In the genomic region with DNA sequence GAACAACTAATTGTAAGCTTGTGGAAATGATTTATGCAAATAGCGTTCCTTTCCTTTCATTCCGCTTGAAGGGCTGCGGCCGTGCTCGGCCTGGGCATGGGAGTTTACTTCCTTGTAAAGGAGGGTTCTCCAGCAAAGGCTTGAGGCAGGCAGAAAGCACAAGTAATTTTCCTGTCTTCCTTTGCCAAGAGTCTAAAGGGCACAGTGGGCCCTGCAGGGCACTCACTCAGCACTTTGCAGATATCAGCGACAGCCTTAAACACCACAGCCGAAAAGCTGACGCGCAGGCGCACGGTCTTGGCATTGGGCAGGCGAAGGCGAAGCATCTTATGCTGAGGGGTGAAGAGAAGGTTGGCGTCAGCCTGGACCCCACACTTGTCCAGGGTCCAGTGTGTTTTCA, we compare ENCODE assay signal across 21 mouse cellular contexts. TPM values are rescaled to one million over a fixed set of nuclear protein-coding genes. Genes with fewer than 3 reads are reported as not detected.
A peak's percentile ranks its signal among the peaks of the same experiment; 100 is the strongest.
DNase-seq lines count a peak whose midpoint lies in the region; ATAC-seq and TF ChIP-seq lines count a peak whose summit lies in the region.
"Had no signal": no experiment of that assay in that cellular context is flagged by ENCODE, and none has a peak within 500 bp of the region (broad histone marks: within the 10 kb centered on the region; RNA-seq: fewer than 3 reads in every experiment).

No protein-coding gene starts in this region.

- DNase-seq in lung, postnatal 36 days, result peak; percentile 3
- no peak for DNase-seq in lung, adult 2 months
- DNase-seq in kidney, adult 18-20 months, result peak; percentile 72
- peak; percentile 83 for DNase-seq in kidney, postnatal 14 days
- DNase-seq in stomach, postnatal 0 days (ENCODE audit: low spot score), result peak; percentile 83
- no peak for DNase-seq in c-Kit-positive CD71-positive TER-119-positive erythroid progenitor cells, embryonic 14.5 days (ENCODE audit: low spot score)
- DNase-seq: adrenal gland, postnatal 14 days; cerebellum, adult 2 months; forebrain, postnatal 0 days; heart, adult 18-20 months; left cerebral cortex, postnatal 4 days; lung, adult 18-20 months; thymus, postnatal 14 days had no signal

- peak overlapping the region; percentile 58; the same call in 1 of the 2 replicates for H3K27ac ChIP-seq in stomach, postnatal 0 days (replicated peaks)
- H3K27ac ChIP-seq: embryonic facial prominence, embryonic 12.5 days; heart, embryonic 15.5 days; midbrain, embryonic 12.5 days had no signal

- no peaks in the 10 kb centered on the region for H3K36me3 ChIP-seq in stomach, postnatal 0 days (ENCODE audit: control insufficient read depth, insufficient read depth, low read length)
- H3K36me3 ChIP-seq: embryonic facial prominence, embryonic 12.5 days; heart, embryonic 15.5 days; midbrain, embryonic 12.5 days had no signal

- H3K9me3 ChIP-seq in stomach, postnatal 0 days (ENCODE audit: control insufficient read depth, low read length), result no peaks in the 10 kb centered on the region
- H3K9me3 ChIP-seq: embryonic facial prominence, embryonic 12.5 days; heart, embryonic 15.5 days; midbrain, embryonic 12.5 days had no signal

- ATAC-seq in stomach, postnatal 0 days (ENCODE audit: low FRiP score, low TSS enrichment), result peak; percentile 93
- no peak for ATAC-seq in frontal cortex, adult (ENCODE audit: low TSS enrichment)
- ATAC-seq: activated CD4-positive, CD25-positive, alpha-beta regulatory T cell, adult 4 months; forebrain, postnatal 0 days; inflammation-experienced regulatory T-cells, adult 6 months had no signal

- no peaks in the 10 kb centered on the region for H3K4me1 ChIP-seq in lung, adult 2 months (ENCODE audit: control insufficient read depth, insufficient read depth, low read length)
- no peaks in the 10 kb centered on the region for H3K4me1 ChIP-seq in stomach, postnatal 0 days (replicated peaks; ENCODE audit: control insufficient read depth, insufficient read depth)
- H3K4me1 ChIP-seq: embryonic facial prominence, embryonic 12.5 days; heart, embryonic 15.5 days; midbrain, embryonic 12.5 days had no signal

- TF ChIP-seq EP300 in stomach, postnatal 0 days (optimal IDR thresholded peaks at IDR 0.05), result no peak

- H3K27me3 ChIP-seq in stomach, postnatal 0 days (ENCODE audit: control insufficient read depth, insufficient read depth, low read length), result no peaks in the 10 kb centered on the region

- no peak overlapping the region for H3K4me3 ChIP-seq in lung, adult 2 months (replicated peaks; ENCODE audit: extremely low read depth, low read depth, low read length)
- H3K4me3 ChIP-seq in stomach, postnatal 0 days (ENCODE audit: low read depth, low read length), result no peak overlapping the region
- H3K4me3 ChIP-seq: embryonic facial prominence, embryonic 12.5 days; heart, embryonic 15.5 days; midbrain, embryonic 12.5 days; myocyte had no signal

- WGBS in lung, adult 2 months, result 73% methylated on average over 14 of the region's 14 CpGs
- 64% methylated on average over 14 of the region's 14 CpGs for WGBS in stomach, postnatal 0 days

- TF ChIP-seq CTCF in lung, adult 2 months (IDR thresholded peaks at IDR 0.05; ENCODE audit: insufficient read depth, low read length), result no peak
- no peak for TF ChIP-seq CTCF in stomach, postnatal 0 days (IDR thresholded peaks at IDR 0.05; ENCODE audit: low read depth)

- no peak for TF ChIP-seq POLR2A in lung, adult 2 months (IDR thresholded peaks at IDR 0.05; ENCODE audit: borderline replicate concordance, extremely low read depth, low read depth, low read length)

- no peak overlapping the region for H3K4me2 ChIP-seq in stomach, postnatal 0 days (replicated peaks; ENCODE audit: low read depth)
- H3K4me2 ChIP-seq: embryonic facial prominence, embryonic 12.5 days; heart, embryonic 15.5 days; midbrain, embryonic 12.5 days had no signal

- H3K9ac ChIP-seq in stomach, postnatal 0 days (ENCODE audit: low read length), result no peak overlapping the region
- H3K9ac ChIP-seq: embryonic facial prominence, embryonic 12.5 days; forebrain, postnatal 0 days; heart, embryonic 15.5 days; midbrain, embryonic 12.5 days had no signal

RNA-seq across cellular contexts. Expression of gene Fermt1, which starts 6.7 kb away (rescaled TPM):
- polyA plus RNA-seq in lung, adult 2 months (2012; rRNA removed), result 1.6 TPM in 2 replicates
- 56.4 and 62.8 TPM in 2 replicates for polyA plus RNA-seq in stomach, postnatal 0 days (2015; fragmentation: Nextera tagmentation; extraction: Ambion mirVana)
- polyA plus RNA-seq: activated CD4-positive, CD25-positive, alpha-beta regulatory T cell, adult 4 months; cerebellum, adult 2 months; forebrain, postnatal 0 days; myocyte had no signal

RNA-seq across cellular contexts. Expression of gene Lrrn4, which starts 58.4 kb away (rescaled TPM):
- polyA plus RNA-seq in lung, adult 2 months (2012; rRNA removed), result 30.2 and 38.2 TPM in 2 replicates
- polyA plus RNA-seq in stomach, postnatal 0 days (2015; fragmentation: Nextera tagmentation; extraction: Ambion mirVana), result 5.9 and 8.5 TPM in 2 replicates
- polyA plus RNA-seq: hindbrain, embryonic 11.5 days; myocyte had no signal

Comparison
In these comparisons a context has a peak if more than half of its experiments do, and no peak if none do; other contexts are left out.
1. DNase-seq: peak in lung, postnatal 36 days (single experiment), kidney, adult 18-20 months (single experiment), kidney, postnatal 14 days (single experiment) and stomach, postnatal 0 days (single experiment); none in lung, adult 2 months (single experiment) and c-Kit-positive CD71-positive TER-119-positive erythroid progenitor cells, embryonic 14.5 days (single experiment).
2. RNA of gene Fermt1, which starts 6.7 kb away (polyA plus RNA-seq): 56.4 to 62.8 TPM in stomach, postnatal 0 days; 1.6 TPM in lung, adult 2 months; every median in the first group is over 10 times any median in the second.